Mouse (Mus musculus) lung, embryonic 15.5 days (tissue): ENCODE measurements around the gene Scrg1. TPM values are rescaled to one million over a fixed set of nuclear protein-coding genes. Genes with fewer than 3 reads are reported as not detected.

Experiments
- ATAC-seq: fragments of 200-750 bp; cut with Nextera tagmentation; 2 replicates; pipeline ENCODE4 v1.8.0; 2017; ENCODE audit warnings: moderate number of reproducible peaks, borderline replicate concordance; ENCODE audit not compliant: low FRiP score, low TSS enrichment; ENCODE audit errors: extremely low read depth
- H3K27ac ChIP-seq: fragments of 300-500 bp; sonication (generic); 2 replicates; pipeline ENCODE4 v1.5.1; 2015; ENCODE audit warnings: moderate library complexity, mild to moderate bottlenecking, inconsistent platforms
- H3K27me3 ChIP-seq: fragments of 300-500 bp; sonication (generic); 2 replicates; pipeline ENCODE4 v1.6.1; 2015; ENCODE audit warnings: inconsistent platforms
- H3K36me3 ChIP-seq: fragments of 300-500 bp; sonication (generic); 2 replicates; pipeline ENCODE4 v1.6.1; 2015; ENCODE audit warnings: inconsistent platforms
- H3K4me1 ChIP-seq: fragments of 300-500 bp; sonication (generic); 2 replicates; pipeline ENCODE4 v1.6.1; 2015; ENCODE audit warnings: inconsistent platforms
- H3K4me2 ChIP-seq: fragments of 300-500 bp; sonication (generic); 2 replicates; pipeline ENCODE4 v1.6.1; 2015; ENCODE audit warnings: inconsistent platforms, mild to moderate bottlenecking, moderate library complexity
- H3K4me3 ChIP-seq: fragments of 300-500 bp; sonication (generic); 2 replicates; pipeline ENCODE4 v1.5.1; 2015; ENCODE audit warnings: mild to moderate bottlenecking, inconsistent platforms
- H3K9ac ChIP-seq: fragments of 300-500 bp; sonication (generic); 2 replicates; pipeline ENCODE4 v1.6.1; 2015; ENCODE audit warnings: inconsistent platforms
- H3K9me3 ChIP-seq: fragments of 300-500 bp; sonication (generic); 2 replicates; pipeline ENCODE4 v1.6.1; 2016; ENCODE audit warnings: inconsistent platforms
- WGBS: fragments of 180-500 bp; shearing (Covaris S2); methylation state at CpG from one replicate; pipeline ENCODE4 v1.1.7; 2015; 5-methylcytosine and 5-hydroxymethylcytosine counted together
- polyA plus RNA-seq: library from polyadenylated mRNA; unstranded; fragments of >200 nt; fragmentation: Nextera tagmentation; extraction: Ambion mirVana; gene quantifications from 2 replicates; pipeline ENCODE4 v1.2.1, GENCODE M21; 2015

The Scrg1 gene
- polyA plus RNA-seq = 0.97 and 1.8 TPM in 2 replicates

DNA sequence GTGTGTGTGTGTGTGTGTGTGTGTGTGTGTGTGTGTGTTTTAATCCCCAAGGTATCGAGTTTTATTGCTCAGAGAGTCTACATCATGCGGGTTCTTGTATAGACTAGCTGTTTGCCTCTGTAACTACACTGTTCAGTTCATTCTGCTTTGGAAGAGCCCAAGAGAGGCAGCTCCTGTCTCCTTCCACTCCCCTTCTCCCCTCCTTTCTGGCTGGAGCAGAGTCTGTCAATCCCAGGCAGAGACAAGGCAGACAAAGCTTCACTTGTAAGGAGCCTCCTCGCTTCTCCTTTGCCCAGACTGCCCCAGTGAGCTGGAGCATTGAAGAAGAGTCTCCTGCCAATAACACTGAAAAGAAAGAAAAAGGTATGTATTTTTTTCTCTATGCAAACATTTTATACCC, at the start of gene Scrg1:
Gene Scrg1 (plus strand): TSS at position 159 of the 400 bp plus-strand sequence.
- WGBS = 66% methylated on average over 3 of the region's 3 CpGs
- Histone ChIP-seq H3K27me3 (no peaks in the 10 kb centered on the region), H3K36me3 (no peaks in the 10 kb centered on the region), H3K27ac (no peak within 1 kb of the TSS), H3K9ac (no peak within 1 kb of the TSS), H3K4me1 (peaks cover 12% of the 10 kb centered on the region; the same call in 1 of the 2 replicates), H3K4me3 (no peak within 1 kb of the TSS), H3K9me3 (no peaks in the 10 kb centered on the region), H3K4me2 (no peak within 1 kb of the TSS)
- no peak for ATAC-seq

GRCm38 (mm10) chr8:57406366-57406765, 49.4 kb upstream of the Scrg1 start:
- ATAC-seq = no peak
- 76% methylated on average over 4 of the region's 4 CpGs for WGBS

GRCm38 (mm10) chr8:57409333-57409732, 46.4 kb upstream of the Scrg1 start:
- Histone ChIP-seq H3K36me3 (no peaks in the 10 kb centered on the region), H3K27me3 (peaks cover 24% of the 10 kb centered on the region), H3K4me3 (no peak overlapping the region), H3K4me2 (no peak overlapping the region), H3K27ac (no peak overlapping the region), H3K4me1 (no peaks in the 10 kb centered on the region), H3K9ac (no peak overlapping the region), H3K9me3 (no peaks in the 10 kb centered on the region)
- WGBS = 35% methylated on average over 2 of the region's 2 CpGs
- ATAC-seq = no peak

More at GRCm38 (mm10) chr8:57406366-57406765, 49.4 kb upstream of the Scrg1 start:
- Histone ChIP-seq H3K9ac (no peak overlapping the region), H3K4me2 (no peak overlapping the region), H3K9me3 (no peaks in the 10 kb centered on the region), H3K27me3 (peaks cover 14% of the 10 kb centered on the region), H3K4me3 (no peak overlapping the region), H3K36me3 (no peaks in the 10 kb centered on the region), H3K27ac (no peak overlapping the region), H3K4me1 (no peaks in the 10 kb centered on the region)

GRCm38 (mm10) chr8:57409779-57410472, 45.8 kb upstream of the Scrg1 start:
- H3K4me1 ChIP-seq = no peaks in the 10 kb centered on the region
- ATAC-seq = no peak
- no peaks in the 10 kb centered on the region for H3K9me3 ChIP-seq
- H3K9ac ChIP-seq = no peak overlapping the region
- H3K4me2 ChIP-seq = peak overlapping the region; percentile 19; the same call in 1 of the 2 replicates
- H3K27me3 ChIP-seq = peaks cover 24% of the 10 kb centered on the region
- H3K36me3 ChIP-seq = no peaks in the 10 kb centered on the region
- no peak overlapping the region for H3K27ac ChIP-seq
- 32% methylated on average over 15 of the region's 15 CpGs for WGBS
- H3K4me3 ChIP-seq = no peak overlapping the region

GRCm38 (mm10) chr8:57410473-57410863, 45.3 kb upstream of the Scrg1 start:
- H3K4me2 ChIP-seq = peak overlapping the region; percentile 19; the same call in 1 of the 2 replicates
- no peak overlapping the region for H3K27ac ChIP-seq
- no peak overlapping the region for H3K9ac ChIP-seq

DNA sequence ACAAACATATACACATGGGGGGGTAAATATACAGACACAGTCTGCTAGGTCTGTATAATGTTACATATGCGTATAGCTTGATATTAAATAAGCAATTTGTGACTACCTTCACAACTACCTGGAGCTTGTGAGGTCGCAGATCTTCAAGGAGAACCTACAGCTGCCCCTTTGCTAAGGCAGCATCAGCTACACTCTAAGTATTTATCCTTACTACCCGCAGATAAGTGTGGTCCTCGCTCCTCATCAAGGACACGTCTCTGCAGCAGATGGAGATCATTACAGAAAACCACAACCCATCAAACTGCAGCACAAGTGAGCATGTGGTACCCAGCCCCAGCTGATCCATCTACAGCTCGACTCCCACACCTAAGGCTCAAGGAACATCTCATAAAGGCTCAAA, 44.4 kb upstream of the Scrg1 start:
- H3K27ac ChIP-seq = no peak overlapping the region
- no peaks in the 10 kb centered on the region for H3K36me3 ChIP-seq
- no peak for ATAC-seq
- no peaks in the 10 kb centered on the region for H3K4me1 ChIP-seq
- no peak overlapping the region for H3K9ac ChIP-seq
- H3K4me3 ChIP-seq = no peak overlapping the region
- 68% methylated on average over 6 of the region's 6 CpGs for WGBS
- peaks cover 24% of the 10 kb centered on the region for H3K27me3 ChIP-seq
- no peaks in the 10 kb centered on the region for H3K9me3 ChIP-seq
- H3K4me2 ChIP-seq = no peak overlapping the region

More at GRCm38 (mm10) chr8:57410473-57410863, 45.3 kb upstream of the Scrg1 start:
- H3K4me3 ChIP-seq = no peak overlapping the region
- H3K36me3 ChIP-seq = no peaks in the 10 kb centered on the region
- ATAC-seq = no peak
- 13% methylated on average over 16 of the region's 16 CpGs for WGBS
- H3K4me1 ChIP-seq = no peaks in the 10 kb centered on the region
- no peaks in the 10 kb centered on the region for H3K9me3 ChIP-seq
- H3K27me3 ChIP-seq = peaks cover 24% of the 10 kb centered on the region

GRCm38 (mm10) chr8:57416827-57417226, 38.9 kb upstream of the Scrg1 start:
- Histone ChIP-seq H3K9ac (no peak overlapping the region), H3K4me3 (no peak overlapping the region), H3K4me2 (no peak overlapping the region), H3K27me3 (peaks cover 6% of the 10 kb centered on the region), H3K27ac (no peak overlapping the region), H3K36me3 (no peaks in the 10 kb centered on the region), H3K9me3 (no peaks in the 10 kb centered on the region), H3K4me1 (no peaks in the 10 kb centered on the region)
- 91% methylated on average over 5 of the region's 5 CpGs for WGBS
- no peak for ATAC-seq

DNA sequence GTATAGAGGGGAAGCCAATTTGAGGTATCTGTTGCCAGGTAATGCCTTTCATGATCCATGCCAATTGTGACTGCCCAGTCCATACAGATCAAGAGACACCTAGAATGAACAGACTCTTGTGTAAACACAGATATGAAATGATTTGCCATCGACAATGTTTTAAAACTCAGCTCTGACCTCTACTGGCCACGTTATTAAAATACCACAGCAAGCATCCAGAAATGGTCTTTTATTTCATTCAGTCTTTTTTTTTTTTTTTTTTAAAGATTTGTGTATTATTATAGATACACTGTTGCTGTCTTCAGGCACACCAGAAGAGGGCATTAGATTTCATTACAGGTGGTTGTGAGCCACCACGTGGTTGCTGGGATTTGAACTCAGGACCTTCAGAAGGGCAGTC, 29.6 kb upstream of the Scrg1 start:
- Histone ChIP-seq H3K27me3 (peaks cover 12% of the 10 kb centered on the region; the same call in 1 of the 2 replicates), H3K4me3 (no peak overlapping the region), H3K9ac (no peak overlapping the region), H3K4me2 (no peak overlapping the region), H3K36me3 (no peaks in the 10 kb centered on the region), H3K9me3 (no peaks in the 10 kb centered on the region), H3K4me1 (peaks cover 6% of the 10 kb centered on the region; the same call in 1 of the 2 replicates), H3K27ac (no peak overlapping the region)
- no peak for ATAC-seq
- 13% methylated on average over 3 of the region's 3 CpGs for WGBS

- H3K9me3 ChIP-seq = no peaks in the 10 kb centered on the region
- H3K4me1 ChIP-seq = peaks cover 6% of the 10 kb centered on the region; the same call in 1 of the 2 replicates
- no peak overlapping the region for H3K4me3 ChIP-seq
- peaks cover 12% of the 10 kb centered on the region; the same call in 1 of the 2 replicates for H3K27me3 ChIP-seq
- ATAC-seq = no peak
- H3K9ac ChIP-seq = no peak overlapping the region
- H3K4me2 ChIP-seq = no peak overlapping the region
- no peak overlapping the region for H3K27ac ChIP-seq
- no peaks in the 10 kb centered on the region for H3K36me3 ChIP-seq
- 51% methylated on average over 18 of the region's 18 CpGs for WGBS
Measured at GRCm38 (mm10) chr8:57427581-57428366, 27.9 kb upstream of the Scrg1 start.

DNA sequence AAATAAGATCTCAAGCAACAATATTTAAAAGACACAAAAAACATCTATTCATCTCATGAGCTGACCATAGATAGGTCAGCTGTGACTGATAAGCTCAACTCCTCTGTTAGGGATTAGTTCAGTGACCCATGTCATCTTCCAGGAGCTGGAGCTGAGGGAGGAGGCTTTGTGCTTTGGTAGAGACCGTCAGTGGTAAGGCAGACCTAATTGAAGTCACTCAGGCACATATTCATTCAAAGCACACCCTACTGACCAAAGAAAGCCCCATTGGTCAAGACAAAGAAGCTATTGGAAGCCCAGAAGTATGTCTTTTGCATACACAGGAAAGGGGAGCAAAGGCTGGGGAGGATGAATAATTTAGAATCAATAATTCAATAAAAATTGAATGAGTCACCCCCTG, 27.2 kb upstream of the Scrg1 start:
- ATAC-seq = no peak
- 29% methylated on average over 1 of the region's 1 CpGs for WGBS

DNA sequence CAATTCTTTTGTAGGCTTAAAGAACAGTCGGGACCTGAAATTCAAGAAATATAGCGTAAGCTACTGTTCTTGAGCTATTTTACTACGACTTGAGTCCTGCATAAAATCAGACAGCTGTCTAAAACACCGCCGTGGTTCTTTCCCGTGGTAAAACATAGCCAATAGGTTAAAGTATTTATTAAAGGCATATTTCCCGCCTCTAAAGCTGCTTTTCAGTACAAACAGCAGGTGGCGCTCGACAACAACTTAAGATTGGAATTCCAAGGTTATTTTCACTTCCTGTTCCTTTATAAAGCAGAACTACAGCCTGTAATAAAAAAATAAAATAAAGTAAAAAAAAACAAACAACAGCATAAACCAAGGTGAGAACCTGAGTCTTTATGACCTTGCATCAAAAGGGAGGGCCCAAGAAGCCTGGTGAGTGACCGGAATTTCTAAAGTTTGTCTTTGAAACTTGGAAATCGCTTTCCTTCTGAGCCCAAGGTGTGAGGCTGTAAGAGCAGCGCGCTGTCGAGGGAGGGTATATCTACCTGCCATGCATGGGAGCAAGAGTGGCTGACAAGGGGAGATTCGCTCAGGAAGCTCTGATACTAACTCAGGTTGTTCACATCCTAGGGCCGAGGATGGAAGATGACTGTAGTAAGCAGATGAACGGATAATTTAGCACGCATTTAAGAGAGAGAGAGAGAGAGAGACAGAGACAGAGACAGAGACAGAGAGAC, 26.4 kb upstream of the Scrg1 start:
- WGBS = 30% methylated on average over 18 of the region's 18 CpGs
- Histone ChIP-seq H3K27me3 (peaks cover 12% of the 10 kb centered on the region; the same call in 1 of the 2 replicates), H3K4me2 (peak overlapping the region; percentile 33; the same call in 1 of the 2 replicates), H3K4me1 (peaks cover 6% of the 10 kb centered on the region; the same call in 1 of the 2 replicates), H3K36me3 (no peaks in the 10 kb centered on the region), H3K4me3 (no peak overlapping the region), H3K9ac (0 out of 2 replicates have a peak overlapping the region, but pooled peaks have one; percentile 4), H3K27ac (no peak overlapping the region), H3K9me3 (no peaks in the 10 kb centered on the region)
- no peak for ATAC-seq

More for the DNA sequence above, 27.2 kb upstream of the Scrg1 start:
- Histone ChIP-seq H3K9me3 (no peaks in the 10 kb centered on the region), H3K27ac (no peak overlapping the region), H3K27me3 (peaks cover 12% of the 10 kb centered on the region; the same call in 1 of the 2 replicates), H3K4me3 (no peak overlapping the region), H3K4me1 (peaks cover 6% of the 10 kb centered on the region; the same call in 1 of the 2 replicates), H3K4me2 (no peak overlapping the region), H3K9ac (no peak overlapping the region), H3K36me3 (no peaks in the 10 kb centered on the region)
